Mouse (Mus musculus): Measurements from ENCODE around the gene Tmem232.
"Not testable (repeated sequence)": the region's sequence is repeated elsewhere in the genome, so short reads cannot be mapped to it uniquely, and the experiment has no call there.

The Tmem232 gene

GRCm38 (mm10) chr17:65527529-65527928 is 13.1 kb downstream of the Tmem232 start:
- DNase-seq (ENCODE audit: low spot score): no peak

- no peak for DNase-seq (ENCODE audit: low spot score)
Observed at GRCm38 (mm10) chr17:65513517-65513916, 27.1 kb downstream of the Tmem232 start.

DNA sequence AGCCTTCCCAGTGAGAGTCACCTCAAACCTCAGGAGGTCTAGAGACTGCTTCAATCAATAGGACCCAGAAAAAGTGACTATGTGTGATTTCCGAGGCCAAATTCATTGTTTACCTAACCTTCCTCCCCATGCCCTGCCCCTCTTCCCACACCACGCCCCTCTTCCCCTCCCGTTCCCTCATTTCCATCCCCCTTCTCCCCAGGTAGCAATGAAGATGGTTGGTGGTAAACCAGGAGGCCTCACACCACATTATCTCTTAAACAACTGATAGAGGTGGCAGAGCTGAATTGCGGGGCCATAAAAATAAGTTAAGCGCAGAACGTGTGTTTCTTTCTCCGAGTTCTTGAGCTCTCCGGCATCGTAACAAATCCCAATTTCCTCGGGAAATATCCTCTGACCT is 55.9 kb downstream of the Tmem232 start:
- DNase-seq (ENCODE audit: low spot score): no peak

GRCm38 (mm10) chr17:65476747-65477146 is 63.8 kb downstream of the Tmem232 start:
- DNase-seq (ENCODE audit: low spot score): no peak

DNA sequence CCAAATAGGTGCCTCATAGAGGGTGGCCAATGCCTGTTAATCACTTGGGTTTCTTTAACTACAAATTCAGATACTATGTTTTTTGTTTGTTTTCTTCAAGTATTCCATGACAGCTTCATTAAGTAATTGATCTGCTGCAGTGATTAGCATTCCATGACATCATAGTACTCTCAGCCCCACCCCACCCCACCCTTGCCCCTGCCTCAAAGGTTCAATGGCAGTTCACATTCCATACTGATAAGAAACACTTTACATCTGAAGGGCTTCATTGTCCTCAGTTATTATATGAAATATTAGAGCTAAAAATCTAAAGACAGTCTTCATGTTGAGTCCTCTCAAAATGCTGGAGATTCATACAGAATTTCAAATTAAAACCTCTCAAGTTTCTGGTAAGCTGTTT is 89.8 kb downstream of the Tmem232 start:
- DNase-seq (ENCODE audit: low spot score): no peak

DNA sequence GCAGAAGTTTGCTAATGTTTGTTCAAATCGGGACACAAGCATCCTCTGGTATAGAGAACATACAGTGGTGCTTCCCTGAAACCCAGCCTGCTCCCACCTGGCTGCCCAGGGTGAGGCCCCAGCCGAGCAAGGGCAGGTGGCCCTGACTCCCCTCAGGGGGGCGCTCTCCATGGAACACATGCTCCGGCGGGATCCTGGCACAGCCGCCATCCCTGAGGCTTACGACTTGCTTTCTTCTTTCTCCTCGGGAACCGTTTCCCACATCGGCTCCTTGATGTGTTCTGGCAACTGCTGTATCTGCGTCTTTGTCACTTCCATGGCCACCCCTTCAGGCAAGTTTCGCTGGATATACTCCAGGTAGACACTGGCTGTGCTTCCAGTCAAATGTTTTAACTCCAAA is 102.7 kb downstream of the Tmem232 start:
- not testable (repeated sequence) for DNase-seq (ENCODE audit: low spot score)

- DNase-seq (ENCODE audit: low spot score): no peak
Observed at GRCm38 (mm10) chr17:65419124-65419523, 121.5 kb downstream of the Tmem232 start.

GRCm38 (mm10) chr17:65405309-65405708 is 135.3 kb downstream of the Tmem232 start:
- no peak for DNase-seq (ENCODE audit: low spot score)

- DNase-seq (ENCODE audit: low spot score): no peak
Observed at GRCm38 (mm10) chr17:65400914-65401313, 139.7 kb downstream of the Tmem232 start.

- DNase-seq (ENCODE audit: low spot score): no peak
Observed at GRCm38 (mm10) chr17:65384411-65384962, 156.1 kb downstream of the Tmem232 start.

DNA sequence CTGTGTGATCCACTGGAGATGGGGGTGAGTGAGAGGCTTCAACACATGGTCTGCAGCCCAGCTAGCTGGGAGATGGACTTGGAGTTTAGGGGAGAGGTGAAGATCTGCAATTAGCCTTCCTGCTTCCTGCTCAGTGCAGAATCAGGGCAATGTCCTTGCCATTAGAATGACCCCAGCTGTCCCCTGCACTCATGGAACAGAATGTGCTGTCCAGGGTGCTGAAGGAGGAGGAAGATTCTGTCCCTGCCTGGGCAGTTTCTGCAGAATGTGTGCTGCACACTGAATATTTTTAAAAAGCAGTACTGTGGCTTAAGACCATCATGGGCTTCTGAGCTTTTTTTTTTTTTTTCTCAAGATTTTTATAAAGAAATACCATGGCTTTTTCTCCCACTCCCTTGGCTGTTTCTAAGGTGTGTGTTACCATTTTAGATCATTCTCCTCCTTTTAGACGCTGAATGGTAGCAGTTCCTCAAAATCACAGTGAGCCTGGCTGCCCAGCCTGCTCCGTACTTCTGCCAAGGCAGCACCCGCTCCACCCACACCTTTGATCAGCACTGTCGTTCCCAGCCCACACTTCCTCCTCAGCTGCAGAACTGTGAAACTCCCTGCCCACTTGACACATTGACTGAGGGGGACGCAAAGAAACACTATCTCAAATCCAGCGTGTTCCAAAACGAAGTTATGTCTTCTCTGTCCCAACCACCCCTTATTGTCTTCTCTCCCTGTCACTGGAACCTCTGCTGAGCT is 170.4 kb downstream of the Tmem232 start:
- peak; percentile 7 for DNase-seq (ENCODE audit: low spot score)

DNA sequence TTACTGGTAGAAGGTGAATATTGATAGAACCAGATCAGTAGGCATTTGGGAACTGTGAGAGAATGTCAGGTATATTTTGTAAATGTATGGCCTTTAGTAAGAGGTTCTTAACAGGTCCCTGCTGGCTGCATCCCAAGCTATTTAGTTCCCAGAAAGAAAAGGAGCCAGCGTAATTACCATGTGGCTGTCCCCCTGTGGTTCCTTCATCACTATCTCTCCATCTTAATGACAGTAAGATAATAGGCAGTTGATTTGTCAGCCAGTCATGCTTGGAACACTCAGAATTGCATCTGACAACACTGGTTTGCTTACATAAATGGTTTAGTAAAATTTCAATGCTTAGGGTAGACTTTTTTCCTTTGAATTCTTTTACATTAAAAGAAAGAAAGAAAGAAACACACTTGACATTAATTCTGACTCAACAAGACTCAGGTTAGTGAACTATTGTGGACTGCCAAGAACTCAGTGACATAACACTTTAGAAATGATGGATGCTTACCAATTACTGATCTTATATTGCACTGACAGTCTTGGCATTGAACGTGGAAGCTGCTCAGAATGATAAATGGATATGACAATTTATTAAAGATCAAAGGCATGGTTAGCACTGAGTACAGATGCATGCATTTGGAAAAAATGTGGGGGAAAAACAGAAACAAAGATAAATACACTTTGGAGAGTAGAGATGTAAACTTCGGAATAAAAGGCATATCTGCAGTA is 174.9 kb downstream of the Tmem232 start:
- no peak for DNase-seq (ENCODE audit: low spot score)

GRCm38 (mm10) chr17:65351836-65352235 is 188.7 kb downstream of the Tmem232 start:
- no peak for DNase-seq (ENCODE audit: low spot score)

DNA sequence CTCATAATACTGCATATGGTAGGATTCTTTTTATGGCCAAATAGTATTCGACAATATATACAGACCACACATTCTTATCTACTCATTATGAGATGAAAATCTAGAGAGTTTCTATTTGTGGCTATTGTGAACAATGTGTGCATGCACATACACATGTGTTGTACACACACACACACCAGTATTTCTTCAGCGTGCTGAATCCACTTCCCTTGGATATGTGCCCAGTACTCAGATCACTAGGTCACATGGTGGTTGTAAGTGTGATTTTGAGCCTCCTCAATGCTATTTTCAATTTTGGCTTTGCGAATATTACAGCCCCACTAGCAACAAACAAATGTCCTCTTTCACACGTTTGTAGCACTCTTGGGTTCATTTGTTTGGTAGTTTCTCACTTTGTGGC is 200.6 kb downstream of the Tmem232 start:
- no peak for DNase-seq (ENCODE audit: low spot score)

GRCm38 (mm10) chr17:65330759-65331158 is 209.8 kb downstream of the Tmem232 start:
- no peak for DNase-seq (ENCODE audit: low spot score)

GRCm38 (mm10) chr17:65325249-65325648 is 215.3 kb downstream of the Tmem232 start:
- no peak for DNase-seq (ENCODE audit: low spot score)

- DNase-seq (ENCODE audit: low spot score): no peak
Observed at GRCm38 (mm10) chr17:65320623-65321022, 220.0 kb downstream of the Tmem232 start.

DNA sequence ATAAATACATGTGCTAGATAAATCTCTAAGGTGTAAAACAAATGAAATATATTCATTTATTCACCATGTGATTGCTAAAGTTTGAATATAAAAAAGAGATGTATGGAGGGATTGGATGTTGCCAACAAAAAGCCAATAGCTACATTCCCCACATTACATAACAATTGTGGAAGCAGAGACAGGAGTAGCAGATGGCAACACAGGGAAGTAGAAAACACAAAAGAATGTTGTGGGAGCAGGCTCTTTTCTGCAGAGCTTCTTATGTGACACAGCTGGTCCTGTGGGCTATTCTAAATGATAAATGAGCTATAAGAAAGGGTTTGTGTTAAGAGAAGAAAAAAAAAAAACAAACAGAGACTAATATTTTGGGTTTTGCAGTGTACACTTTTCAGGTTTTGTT is 240.6 kb downstream of the Tmem232 start:
- no peak for DNase-seq (ENCODE audit: low spot score)

DNA sequence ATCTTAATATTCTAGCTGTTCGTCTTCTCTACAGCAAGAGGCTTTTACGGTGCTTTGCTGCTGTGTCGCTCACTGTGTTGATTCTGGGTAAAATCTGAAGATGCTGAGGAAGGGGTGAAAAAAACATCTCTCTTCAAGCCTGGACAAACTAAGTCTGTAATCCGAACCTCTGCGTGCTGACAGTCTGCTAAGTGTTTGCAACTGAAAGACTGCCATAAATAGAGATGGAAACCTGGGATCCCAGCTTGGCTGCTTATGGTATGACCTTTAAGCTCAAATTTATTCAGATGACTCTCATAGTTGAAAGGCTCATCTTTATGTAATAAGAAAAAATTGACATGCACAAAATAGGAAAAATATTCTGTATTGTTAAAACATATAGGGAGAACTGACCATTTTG is 242.8 kb downstream of the Tmem232 start:
- DNase-seq (ENCODE audit: low spot score): no peak

DNA sequence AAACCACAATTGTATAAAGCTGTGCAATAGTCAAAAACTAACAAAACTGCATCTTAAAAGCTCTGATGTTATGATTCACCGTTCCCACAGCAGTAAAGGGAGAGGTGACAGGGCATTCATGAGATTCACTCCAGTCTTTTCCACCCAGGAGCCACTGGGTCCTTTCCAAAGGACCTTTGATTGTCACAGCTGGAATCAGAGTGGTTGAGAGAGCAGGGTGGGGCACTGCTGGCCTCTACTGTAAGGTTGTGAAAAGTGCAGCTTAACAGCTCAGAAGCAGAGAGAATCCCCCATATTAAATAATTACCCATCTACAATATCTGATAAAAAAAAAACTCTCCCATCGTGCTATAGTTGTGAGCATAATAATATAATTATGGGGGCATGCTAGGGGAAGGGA is 288.4 kb downstream of the Tmem232 start:
- DNase-seq (ENCODE audit: low spot score): no peak

- DNase-seq (ENCODE audit: low spot score): no peak
Observed at GRCm38 (mm10) chr17:65250261-65250660, 290.3 kb downstream of the Tmem232 start.

- no peak for DNase-seq (ENCODE audit: low spot score)
Observed at GRCm38 (mm10) chr17:65243716-65244115, 296.9 kb downstream of the Tmem232 start.

DNA sequence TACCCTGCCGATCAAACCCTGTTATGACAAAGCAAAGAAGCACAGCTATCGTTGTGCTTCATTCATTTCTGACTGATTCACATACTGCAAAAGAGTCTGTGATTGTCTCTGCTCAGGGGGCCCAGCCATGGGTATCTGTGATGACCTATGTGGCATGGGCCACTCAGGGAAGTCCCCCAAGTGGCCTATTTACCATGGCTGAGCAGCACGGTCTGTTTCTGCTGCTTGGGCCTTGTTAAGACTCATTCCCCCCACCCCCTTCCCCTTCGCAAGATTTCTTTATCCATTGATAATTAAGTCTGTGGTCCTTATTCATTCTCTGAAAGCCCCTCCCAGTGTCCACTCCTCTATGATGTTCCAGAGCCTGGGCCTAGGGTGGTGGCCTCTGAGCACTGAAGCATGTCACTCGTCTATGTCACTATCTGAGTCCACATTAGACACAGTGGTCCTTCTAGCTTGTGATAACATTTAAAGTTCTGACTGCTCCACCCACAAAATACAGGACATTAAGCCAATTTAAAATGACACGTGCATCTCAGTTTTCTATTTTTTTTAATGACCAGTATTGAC is 315.1 kb downstream of the Tmem232 start:
- no peak for DNase-seq (ENCODE audit: low spot score)
